Mouse (Mus musculus) liver, adult 2 months (tissue): ENCODE results near the gene Tmem156.

Experiments used
- CTCF ChIP-seq: fragments of 200-500 bp; IDR thresholded peaks from 2 replicates; pipeline ENCODE4 v1.5.1; 2011; ENCODE audit warnings: low read depth, low read length, control low read depth
- POLR2A ChIP-seq: fragments of 200-500 bp; IDR thresholded peaks from 2 replicates; pipeline ENCODE4 v1.6.1; 2011; ENCODE audit warnings: low read length, control low read depth; ENCODE audit not compliant: insufficient read depth; ENCODE audit errors: extremely low read depth

DNA sequence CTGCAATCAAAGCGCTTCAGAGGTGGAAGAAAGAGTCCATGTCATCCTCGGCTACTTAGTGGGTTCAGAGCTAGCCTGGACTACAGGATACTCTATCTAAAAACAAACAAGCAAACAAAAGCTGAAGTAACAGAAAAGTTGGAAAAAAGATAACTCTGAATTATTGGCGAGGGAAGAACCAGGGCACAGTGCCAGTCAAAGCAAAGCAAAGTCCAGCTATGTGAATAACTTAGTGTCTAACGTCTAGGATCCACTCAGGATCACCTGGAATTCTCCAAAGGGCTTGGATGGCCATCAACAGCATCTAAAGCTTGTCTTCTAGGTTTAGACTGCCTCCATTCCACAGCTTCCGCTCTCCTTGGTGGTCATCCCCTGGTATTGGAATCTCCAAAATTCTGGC, 5.5 kb upstream of the Tmem156 start:
- TF ChIP-seq POLR2A: no peak
- no peak for TF ChIP-seq CTCF
